Mouse (Mus musculus): ENCODE measurements around the gene Aff3. TPM values are rescaled to one million over a fixed set of nuclear protein-coding genes. Genes with fewer than 3 reads are reported as not detected.

Aff3 gene
- total RNA-seq, 1 experiment, result 1.7 TPM

DNA sequence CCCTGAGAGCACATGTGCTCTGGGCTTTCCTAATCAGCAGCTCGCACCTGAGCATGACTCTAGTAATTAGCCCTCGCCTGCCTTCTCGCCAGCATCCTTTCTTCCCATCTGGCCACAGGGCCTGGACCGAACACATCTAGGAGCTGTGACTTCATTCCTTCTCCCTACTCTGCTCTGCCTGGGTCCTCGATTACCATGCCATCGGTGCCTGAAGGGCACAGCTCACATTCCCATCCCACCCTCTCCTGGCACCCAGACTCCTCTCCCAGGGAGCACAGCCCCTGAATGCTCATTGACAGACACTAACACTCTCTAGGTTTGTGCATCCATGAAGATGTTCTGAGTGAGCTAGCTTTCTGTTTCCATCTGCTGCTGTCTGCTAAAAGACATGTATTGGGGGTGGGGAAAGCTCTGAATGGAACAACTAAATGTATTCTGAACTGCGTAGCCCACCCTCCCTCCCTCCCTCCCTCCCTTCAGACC lies 99.4 kb downstream of the Aff3 start:
- no peak overlapping the region for H3K4me3 ChIP-seq (ENCODE audit: insufficient read depth in 1 of 2, low read depth in 1 of 2, low read length in 2 of 2, poor library complexity in 1 of 2, severe bottlenecking in 1 of 2)
- no peak for DNase-seq (ENCODE audit: low read depth, low spot score)
- TF ChIP-seq MAFK (IDR thresholded peaks at IDR 0.05; ENCODE audit: insufficient read depth, low read depth, low read length) (no peak), ZC3H11A (IDR thresholded peaks at IDR 0.05; ENCODE audit: borderline replicate concordance, low read depth, low read length) (no peak), ZNF384 (IDR thresholded peaks at IDR 0.05; ENCODE audit: low read depth, low read length) (no peak), CHD2 (IDR thresholded peaks at IDR 0.05; ENCODE audit: low read depth, low read length) (no peak), HCFC1 (IDR thresholded peaks at IDR 0.05; ENCODE audit: borderline replicate concordance, insufficient read depth, low read length) (no peak)
- no peaks in the 10 kb centered on the region for H3K9me3 ChIP-seq (ENCODE audit: control insufficient read depth, insufficient read depth, low read depth, low read length)
- in situ Hi-C loops (cut with MboI; ENCODE audit: low sequenced_read_pairs in 2 of 2, unreplicated experiment in 2 of 2), result no loop called here
- H3K36me3 ChIP-seq (ENCODE audit: control insufficient read depth, insufficient read depth, low read length, poor library complexity, severe bottlenecking), result no peaks in the 10 kb centered on the region
- H3K4me1 ChIP-seq (ENCODE audit: control insufficient read depth in 2 of 2, insufficient read depth in 2 of 2, low read length in 2 of 2, poor library complexity in 1 of 2), result peaks cover 0 to 2% of the 10 kb centered on the region in 2 experiments; a peak in 1 of 4 replicates
- H3K9ac ChIP-seq (ENCODE audit: insufficient read depth, low read depth, low read length, poor library complexity, severe bottlenecking), result no peak overlapping the region
- H3K27ac ChIP-seq (ENCODE audit: insufficient read depth, low read depth, low read length, poor library complexity, severe bottlenecking), result no peak overlapping the region

DNA sequence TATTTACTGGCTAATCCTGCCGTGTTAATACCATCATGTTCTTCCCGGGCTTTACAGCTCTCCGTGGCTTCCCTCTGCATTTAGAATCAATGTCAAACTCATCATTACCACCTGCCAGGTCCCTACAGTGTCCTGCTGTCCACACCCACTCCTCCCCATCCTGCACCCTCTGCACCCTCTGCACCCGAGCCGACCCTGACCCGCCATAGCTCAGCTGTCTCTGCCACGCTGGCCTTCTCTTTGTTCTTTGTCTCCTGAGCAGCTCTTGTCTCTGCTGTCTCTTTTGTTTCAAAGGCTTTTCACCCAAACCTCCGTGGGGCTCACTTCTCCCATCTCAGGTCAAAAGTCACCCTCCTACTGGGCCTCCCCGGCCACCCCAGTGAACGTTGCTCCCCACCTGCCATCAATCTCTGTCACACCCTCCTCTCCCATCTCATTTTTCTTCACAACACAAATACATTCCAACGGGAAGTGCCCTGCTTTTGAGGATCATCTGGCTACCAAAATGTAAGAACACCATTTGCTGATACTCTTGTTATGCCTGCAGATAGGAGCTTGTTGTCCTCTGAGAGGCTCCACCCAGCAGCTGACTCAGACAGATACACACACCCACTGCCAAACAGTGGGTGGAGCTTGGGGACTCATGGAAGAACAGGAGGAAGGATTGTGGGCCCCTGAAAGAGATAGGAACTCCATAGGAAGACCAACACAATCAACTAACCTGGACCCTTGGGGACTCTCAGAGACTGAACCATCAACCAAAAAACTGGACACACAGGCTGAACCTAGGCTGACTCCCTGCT lies 102.2 kb downstream of the Aff3 start:
- in situ Hi-C loops (cut with MboI; ENCODE audit: low sequenced_read_pairs in 2 of 2, unreplicated experiment in 2 of 2), result no loop called here
- H3K4me3 ChIP-seq (ENCODE audit: insufficient read depth in 1 of 2, low read depth in 1 of 2, low read length in 2 of 2, poor library complexity in 1 of 2, severe bottlenecking in 1 of 2), result no peak overlapping the region
- no peak overlapping the region for H3K9ac ChIP-seq (ENCODE audit: insufficient read depth, low read depth, low read length, poor library complexity, severe bottlenecking)
- H3K4me1 ChIP-seq (ENCODE audit: control insufficient read depth in 2 of 2, insufficient read depth in 2 of 2, low read length in 2 of 2, poor library complexity in 1 of 2), result peaks cover 0 to 2% of the 10 kb centered on the region in 2 experiments; a peak in 1 of 4 replicates
- no peaks in the 10 kb centered on the region for H3K9me3 ChIP-seq (ENCODE audit: control insufficient read depth, insufficient read depth, low read depth, low read length)
- H3K36me3 ChIP-seq (ENCODE audit: control insufficient read depth, insufficient read depth, low read length, poor library complexity, severe bottlenecking), result no peaks in the 10 kb centered on the region
- H3K27ac ChIP-seq (ENCODE audit: insufficient read depth, low read depth, low read length, poor library complexity, severe bottlenecking), result no peak overlapping the region
- DNase-seq (ENCODE audit: low read depth, low spot score), result no peak
- TF ChIP-seq MAFK (IDR thresholded peaks at IDR 0.05; ENCODE audit: insufficient read depth, low read depth, low read length), result no peak
- TF ChIP-seq ZC3H11A (IDR thresholded peaks at IDR 0.05; ENCODE audit: borderline replicate concordance, low read depth, low read length), result no peak
- no peak for TF ChIP-seq ZNF384 (IDR thresholded peaks at IDR 0.05; ENCODE audit: low read depth, low read length)
- no peak for TF ChIP-seq HCFC1 (IDR thresholded peaks at IDR 0.05; ENCODE audit: borderline replicate concordance, insufficient read depth, low read length)
- TF ChIP-seq CHD2 (IDR thresholded peaks at IDR 0.05; ENCODE audit: low read depth, low read length), result no peak

DNA sequence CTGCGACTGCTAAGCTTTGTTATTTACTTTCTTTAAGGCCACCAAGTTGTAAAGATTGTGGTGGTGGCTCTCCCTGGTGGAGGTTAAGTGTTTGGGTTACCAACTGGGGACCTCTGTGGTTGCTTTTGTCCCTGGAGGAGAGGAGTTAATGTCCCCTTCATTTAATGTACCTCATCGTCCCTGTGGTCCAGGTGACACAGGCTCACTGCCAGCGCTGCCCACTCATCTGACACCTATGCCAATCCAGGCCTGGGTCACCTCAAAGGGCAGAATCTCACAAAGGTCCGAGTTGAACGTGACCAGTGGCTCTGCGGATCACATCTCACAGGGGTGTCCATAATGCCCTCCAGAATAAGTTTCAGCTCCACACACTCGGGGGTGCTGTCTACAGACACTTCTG lies 103.4 kb downstream of the Aff3 start:
- no peak for DNase-seq (ENCODE audit: low read depth, low spot score)
- Histone ChIP-seq H3K9me3 (ENCODE audit: control insufficient read depth, insufficient read depth, low read depth, low read length) (no peaks in the 10 kb centered on the region), H3K27ac (ENCODE audit: insufficient read depth, low read depth, low read length, poor library complexity, severe bottlenecking) (no peak overlapping the region), H3K4me3 (ENCODE audit: insufficient read depth in 1 of 2, low read depth in 1 of 2, low read length in 2 of 2, poor library complexity in 1 of 2, severe bottlenecking in 1 of 2) (no peak overlapping the region), H3K4me1 (ENCODE audit: control insufficient read depth in 2 of 2, insufficient read depth in 2 of 2, low read length in 2 of 2, poor library complexity in 1 of 2) (peaks cover 0 to 2% of the 10 kb centered on the region in 2 experiments; a peak in 1 of 4 replicates), H3K36me3 (ENCODE audit: control insufficient read depth, insufficient read depth, low read length, poor library complexity, severe bottlenecking) (no peaks in the 10 kb centered on the region), H3K9ac (ENCODE audit: insufficient read depth, low read depth, low read length, poor library complexity, severe bottlenecking) (no peak overlapping the region)
- TF ChIP-seq ZNF384 (IDR thresholded peaks at IDR 0.05; ENCODE audit: low read depth, low read length), result no peak
- no peak for TF ChIP-seq ZC3H11A (IDR thresholded peaks at IDR 0.05; ENCODE audit: borderline replicate concordance, low read depth, low read length)
- TF ChIP-seq MAFK (IDR thresholded peaks at IDR 0.05; ENCODE audit: insufficient read depth, low read depth, low read length), result no peak
- TF ChIP-seq HCFC1 (IDR thresholded peaks at IDR 0.05; ENCODE audit: borderline replicate concordance, insufficient read depth, low read length), result no peak
- no peak for TF ChIP-seq CHD2 (IDR thresholded peaks at IDR 0.05; ENCODE audit: low read depth, low read length)
- in situ Hi-C loops (cut with MboI; ENCODE audit: low sequenced_read_pairs in 2 of 2, unreplicated experiment in 2 of 2), result no loop called here

DNA sequence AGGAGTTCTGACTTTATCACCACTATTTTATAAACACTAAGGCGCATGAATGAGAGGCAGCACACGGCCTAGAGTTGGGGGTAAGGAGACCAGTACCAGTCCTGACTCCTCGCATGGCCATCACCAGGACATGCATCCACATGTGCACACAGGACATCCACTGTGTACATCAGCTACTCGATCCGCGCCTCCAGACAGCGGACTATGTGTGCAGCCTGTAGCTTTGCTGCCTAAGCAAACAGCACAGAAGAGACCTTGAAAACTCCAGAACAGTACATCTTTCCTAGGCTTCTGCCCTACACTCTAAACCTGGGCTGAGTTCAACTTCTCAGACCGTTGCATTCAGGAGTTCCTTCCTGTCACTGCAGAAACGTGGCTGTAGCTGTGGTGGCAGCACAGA lies 104.1 kb downstream of the Aff3 start:
- DNase-seq (ENCODE audit: low read depth, low spot score), result no peak
- Histone ChIP-seq H3K4me3 (ENCODE audit: insufficient read depth in 1 of 2, low read depth in 1 of 2, low read length in 2 of 2, poor library complexity in 1 of 2, severe bottlenecking in 1 of 2) (no peak overlapping the region), H3K36me3 (ENCODE audit: control insufficient read depth, insufficient read depth, low read length, poor library complexity, severe bottlenecking) (no peaks in the 10 kb centered on the region), H3K27ac (ENCODE audit: insufficient read depth, low read depth, low read length, poor library complexity, severe bottlenecking) (no peak overlapping the region), H3K4me1 (ENCODE audit: control insufficient read depth in 2 of 2, insufficient read depth in 2 of 2, low read length in 2 of 2, poor library complexity in 1 of 2) (peaks cover 0 to 2% of the 10 kb centered on the region in 2 experiments; a peak in 1 of 4 replicates), H3K9ac (ENCODE audit: insufficient read depth, low read depth, low read length, poor library complexity, severe bottlenecking) (no peak overlapping the region), H3K9me3 (ENCODE audit: control insufficient read depth, insufficient read depth, low read depth, low read length) (no peaks in the 10 kb centered on the region)
- TF ChIP-seq ZNF384 (IDR thresholded peaks at IDR 0.05; ENCODE audit: low read depth, low read length), result no peak
- TF ChIP-seq ZC3H11A (IDR thresholded peaks at IDR 0.05; ENCODE audit: borderline replicate concordance, low read depth, low read length), result no peak
- TF ChIP-seq MAFK (IDR thresholded peaks at IDR 0.05; ENCODE audit: insufficient read depth, low read depth, low read length), result no peak
- no peak for TF ChIP-seq HCFC1 (IDR thresholded peaks at IDR 0.05; ENCODE audit: borderline replicate concordance, insufficient read depth, low read length)
- TF ChIP-seq CHD2 (IDR thresholded peaks at IDR 0.05; ENCODE audit: low read depth, low read length), result no peak
- in situ Hi-C loops (cut with MboI; ENCODE audit: low sequenced_read_pairs in 2 of 2, unreplicated experiment in 2 of 2), result no loop called here
